Mouse (Mus musculus): ENCODE measurements at regions not wholly inside any gene's neighbourhood (a gene's known extent, or its start where the extent isn't known, plus 50 kb on each side); places are given as distances from the start of the nearest gene placed in this dataset.

GRCm38 (mm10) chr19:24622776-24623175 lies 51.0 kb upstream of the Tmem252 start:
- DNase-seq (ENCODE audit: low read depth, low spot score), result no peak

DNA sequence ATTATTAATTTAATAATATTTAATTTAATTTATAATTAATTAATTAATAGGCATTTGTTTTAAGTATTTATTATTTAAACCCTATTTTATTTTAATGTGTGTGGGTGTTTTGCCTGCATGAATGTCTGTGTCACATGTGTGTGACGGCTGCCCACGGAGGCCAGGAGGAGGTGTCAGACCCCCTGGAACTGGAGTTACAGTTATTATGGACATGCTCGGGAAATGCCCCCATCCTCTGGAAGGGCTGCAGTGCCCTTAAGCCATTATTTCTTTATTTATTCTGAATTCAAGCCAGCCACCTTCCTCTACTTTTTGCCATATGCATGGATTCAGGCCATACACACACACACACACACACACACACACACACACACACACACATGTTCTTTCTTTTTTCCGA lies 51.5 kb upstream of the Tmem252 start:
- no peak for DNase-seq (ENCODE audit: low read depth, low spot score)

- peak; percentile 74 for DNase-seq (ENCODE audit: low read depth, low spot score)
Observed at GRCm38 (mm10) chr19:24621610-24622220, 52.1 kb upstream of the Tmem252 start.

GRCm38 (mm10) chr19:24615762-24616310 lies 58.0 kb upstream of the Tmem252 start:
- DNase-seq (ENCODE audit: low read depth, low spot score), result peak; percentile 7

- no peak for DNase-seq (ENCODE audit: low read depth, low spot score)
Observed at GRCm38 (mm10) chr19:24607884-24608283, 52.2 kb upstream of the Pip5k1b start.

GRCm38 (mm10) chr19:24606390-24606976 lies 50.8 kb upstream of the Pip5k1b start:
- no peak for DNase-seq (ENCODE audit: low read depth, low spot score)

Measured in brain, adult 2 months (tissue).